Mouse (Mus musculus) spleen, postnatal 10 days (tissue): ENCODE results near the gene Iqca.

Experiments used
- DNase-seq, 2 experiments: peaks; one replicate each; pipeline ENCODE4 v3.0.0; 2021 to 2022; ENCODE audit warnings: low spot score in 2 of 2

The Iqca gene

DNA sequence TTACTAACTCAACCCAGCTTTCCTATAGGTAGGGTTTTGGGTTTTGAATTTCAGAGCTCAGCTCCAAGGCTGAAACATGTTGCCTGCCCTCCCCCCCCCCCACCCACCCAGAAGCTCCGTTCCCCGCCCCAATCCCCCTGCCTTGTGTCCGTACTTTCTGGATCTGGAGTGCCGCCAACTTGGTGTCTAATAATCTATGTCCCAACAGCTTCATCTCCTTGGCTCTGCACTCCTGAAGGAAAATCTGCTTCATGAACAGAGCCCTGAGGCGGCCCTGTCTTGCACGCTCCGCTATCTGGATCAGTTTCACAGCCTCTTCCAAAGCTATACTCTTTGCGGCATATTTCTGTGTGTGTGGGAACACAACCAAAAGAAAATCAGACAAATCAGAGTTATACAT lies 13.5 kb downstream of the Iqca start:
- no peak for DNase-seq

DNA sequence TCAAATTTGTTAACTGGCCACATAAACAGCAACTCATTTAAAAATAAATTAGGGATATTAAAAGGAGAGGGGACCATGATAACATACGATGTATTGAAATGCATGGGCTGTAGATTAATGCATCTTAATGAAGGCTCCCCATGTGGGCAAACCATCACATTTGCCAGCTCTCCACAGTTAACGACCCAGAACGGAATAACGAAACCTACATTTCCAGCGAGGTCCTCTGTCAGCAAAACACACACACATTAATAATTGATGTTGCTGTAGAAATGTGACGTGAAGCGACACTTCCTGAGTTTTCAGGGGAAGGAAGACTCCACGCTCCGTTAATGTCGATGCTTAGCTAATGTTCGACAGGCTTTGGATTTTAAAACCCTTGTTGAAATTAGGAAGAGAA lies 20.8 kb downstream of the Iqca start:
- DNase-seq, result no peak

DNA sequence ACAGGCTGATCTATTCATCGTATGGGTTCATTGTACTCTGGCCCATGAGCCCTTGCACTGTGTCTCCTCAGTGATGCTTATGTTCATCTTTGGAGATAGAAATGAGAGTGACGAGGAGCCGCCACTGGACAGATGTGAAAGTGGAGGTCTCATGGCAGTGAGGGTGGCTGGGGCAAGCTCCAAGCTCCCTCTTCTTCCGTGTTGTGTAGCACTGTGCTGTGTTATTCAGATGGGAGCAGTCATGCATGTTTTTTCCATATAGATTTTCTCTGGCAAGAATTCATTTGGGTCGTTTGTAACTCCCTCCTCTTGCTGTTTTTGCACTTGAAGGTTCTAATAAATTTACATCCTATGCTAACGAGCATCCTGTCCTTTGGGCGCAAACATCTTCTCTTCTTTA lies 21.2 kb downstream of the Iqca start:
- DNase-seq, result no peak

GRCm38 (mm10) chr1:90124561-90124960 lies 28.6 kb downstream of the Iqca start:
- DNase-seq, result no peak

- no peak for DNase-seq
Observed at GRCm38 (mm10) chr1:90120706-90121105, 32.5 kb downstream of the Iqca start.

DNA sequence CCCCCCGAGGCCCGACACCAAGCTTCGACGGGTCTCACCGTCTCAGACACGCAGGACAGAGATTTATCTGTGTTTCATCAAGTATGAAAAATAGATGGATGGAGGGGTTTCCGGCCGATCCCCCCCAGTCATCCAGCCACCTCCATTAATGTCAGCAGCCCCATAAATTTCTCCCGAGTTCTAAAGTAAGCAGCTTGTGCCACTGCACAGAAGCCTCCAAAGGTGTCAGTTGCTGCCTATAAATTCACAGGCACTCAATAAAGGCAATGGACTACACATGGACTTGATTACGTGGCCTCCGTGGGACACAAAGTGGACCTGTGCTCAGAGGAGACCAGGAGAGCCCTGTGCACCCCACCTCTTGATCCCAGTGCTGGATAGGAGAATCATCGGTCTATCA lies 34.0 kb downstream of the Iqca start:
- DNase-seq, result no peak

DNA sequence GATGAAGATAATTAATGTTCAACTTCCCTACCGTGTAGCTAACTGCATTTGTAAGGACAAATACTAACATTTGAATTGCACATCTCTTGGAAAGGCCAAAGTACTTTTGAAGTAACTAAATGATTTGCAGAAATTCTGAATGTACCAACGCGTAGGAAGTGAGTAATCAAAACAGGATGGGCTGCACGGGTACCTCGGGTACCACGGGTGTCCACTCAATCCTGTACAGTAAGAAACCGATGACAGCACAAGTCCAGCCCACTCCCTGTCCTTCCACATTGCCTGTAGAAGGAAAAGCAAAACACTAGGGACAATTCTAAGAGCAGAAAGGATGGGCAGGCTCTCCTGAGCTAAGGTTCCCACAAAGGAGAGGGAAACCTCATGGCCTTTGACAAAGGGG lies 36.0 kb downstream of the Iqca start:
- DNase-seq, result no peak

GRCm38 (mm10) chr1:90114586-90114985 lies 38.6 kb downstream of the Iqca start:
- DNase-seq, result no peak

GRCm38 (mm10) chr1:90113655-90114244 lies 39.5 kb downstream of the Iqca start:
- no peak for DNase-seq

- DNase-seq, result no peak
Observed at GRCm38 (mm10) chr1:90112669-90113068, 40.5 kb downstream of the Iqca start.

GRCm38 (mm10) chr1:90111198-90111839 lies 41.9 kb downstream of the Iqca start:
- DNase-seq, result no peak

- no peak for DNase-seq
Observed at GRCm38 (mm10) chr1:90103896-90104487, 49.2 kb downstream of the Iqca start.

DNA sequence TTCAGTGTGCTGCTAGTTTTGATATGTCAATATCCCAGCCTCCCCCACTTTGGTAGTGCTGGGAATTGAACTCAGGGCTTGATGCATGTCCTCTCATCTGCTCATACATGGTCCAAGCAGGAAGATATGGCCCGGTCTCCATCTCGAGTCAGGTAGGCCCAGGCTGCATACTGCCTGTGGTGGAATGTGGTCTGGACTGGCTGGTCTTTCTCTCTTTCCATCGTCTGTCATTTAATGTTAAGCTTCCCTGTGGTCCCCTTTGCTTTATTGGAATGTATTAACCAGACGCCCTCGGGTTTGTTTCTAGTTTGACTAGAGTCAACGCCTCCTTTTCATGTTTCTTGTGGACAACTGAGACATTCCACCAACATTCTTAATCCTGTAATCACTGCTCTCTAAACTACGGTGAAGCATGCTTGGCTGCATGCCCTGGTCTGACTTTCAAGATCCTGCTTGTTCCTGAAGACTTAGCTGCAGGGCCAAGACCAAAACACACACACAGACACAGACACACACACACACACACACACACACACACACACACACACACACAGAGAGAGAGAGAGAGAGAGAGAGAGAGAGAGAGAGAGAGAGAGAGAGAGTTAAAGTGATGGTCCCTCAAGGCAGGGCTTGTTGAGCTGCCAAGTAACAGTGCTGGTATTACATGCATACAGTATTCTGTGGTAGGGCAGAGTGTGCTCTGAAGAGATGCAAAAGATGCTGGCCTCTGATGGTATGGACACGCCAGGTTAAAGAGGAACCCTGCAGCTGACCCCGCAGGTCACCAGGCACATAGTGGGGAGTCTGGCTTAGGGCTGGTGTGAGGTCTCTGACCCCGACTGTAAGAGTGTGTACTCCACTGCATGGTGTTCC lies 52.6 kb downstream of the Iqca start:
- no peak for DNase-seq

DNA sequence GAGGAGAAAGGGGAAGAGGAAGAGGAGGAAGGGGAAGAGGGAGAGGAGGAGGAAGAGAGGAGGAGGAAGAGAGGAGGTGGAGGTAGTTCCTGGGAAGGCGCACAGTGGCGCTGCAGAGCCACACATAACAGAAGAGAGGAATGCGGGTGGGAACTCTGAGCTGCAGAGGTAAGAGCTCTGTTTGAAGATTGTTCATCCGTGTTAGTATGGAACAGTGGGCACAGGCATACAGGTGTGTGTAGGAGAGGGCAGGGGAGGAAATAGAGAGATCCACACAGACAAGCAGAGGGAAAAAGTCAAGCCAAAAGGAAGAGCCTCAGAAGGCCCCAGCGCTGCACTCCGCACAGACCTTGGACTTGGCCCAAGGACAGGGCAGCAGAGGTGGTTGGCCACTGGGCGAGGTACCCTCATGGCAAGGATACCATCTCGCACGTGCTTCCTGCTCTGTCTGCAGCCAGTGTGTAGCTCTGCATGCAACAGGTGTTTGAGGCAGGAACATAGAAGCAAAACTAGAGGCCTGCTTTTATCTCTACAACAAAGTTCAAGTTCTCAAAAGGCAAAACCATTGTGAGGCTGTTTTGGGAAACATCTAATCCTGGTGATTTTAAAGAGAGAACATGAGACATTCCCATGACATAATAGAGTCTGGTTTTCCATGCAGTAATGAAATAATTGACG lies 60.2 kb downstream of the Iqca start:
- no peak for DNase-seq

GRCm38 (mm10) chr1:90088192-90088990 lies 64.8 kb downstream of the Iqca start:
- DNase-seq, result no peak

DNA sequence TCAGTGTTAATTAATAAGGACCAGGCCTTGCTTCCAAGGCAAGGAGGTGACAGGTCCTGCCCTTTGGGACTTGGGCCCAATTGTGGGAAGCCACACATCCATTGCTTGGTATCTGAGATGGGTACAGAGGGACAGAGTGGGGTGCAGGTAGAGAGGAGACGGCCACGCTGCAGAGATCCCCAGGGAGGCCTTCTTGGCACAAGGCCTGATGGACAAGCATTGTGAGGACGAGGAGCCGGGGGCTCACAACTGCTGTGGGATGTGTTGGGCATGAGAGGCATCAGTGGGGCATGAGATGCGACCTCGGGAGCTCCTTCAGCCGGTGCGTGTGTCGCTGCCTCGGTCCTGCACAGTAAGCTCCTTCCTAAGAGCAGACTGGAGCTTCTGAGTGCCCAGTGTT lies 66.7 kb downstream of the Iqca start:
- no peak for DNase-seq

DNA sequence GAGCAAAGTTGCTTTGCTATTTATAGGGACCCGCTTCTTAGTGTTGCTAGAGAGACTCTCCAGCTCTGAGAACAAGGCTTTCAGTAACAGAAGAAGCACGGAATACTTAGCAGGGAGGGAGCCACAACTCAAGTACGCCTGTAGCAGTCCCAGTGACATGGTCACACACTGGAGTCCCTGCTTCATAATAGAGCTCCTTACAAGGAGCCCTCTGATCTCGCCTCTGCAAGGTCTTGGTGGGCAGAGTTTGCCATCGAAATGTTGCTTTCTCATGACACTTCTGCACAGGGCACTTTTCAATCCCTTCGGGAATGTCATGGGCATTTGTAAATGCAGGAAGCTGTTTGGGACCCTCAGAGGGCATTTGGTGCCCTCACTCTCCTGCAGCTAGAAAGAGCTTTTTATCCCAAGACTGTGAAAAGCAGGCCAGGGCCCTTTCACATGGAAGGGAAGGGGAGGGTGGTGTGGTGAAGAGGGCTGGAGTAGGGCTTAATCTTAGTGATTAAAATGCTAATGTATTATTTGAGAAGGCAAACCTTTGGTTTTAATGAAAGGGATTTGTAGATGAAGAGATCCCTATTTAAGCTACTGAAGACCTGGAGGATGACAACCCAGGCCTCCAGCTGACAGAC lies 67.6 kb downstream of the Iqca start:
- no peak for DNase-seq

DNA sequence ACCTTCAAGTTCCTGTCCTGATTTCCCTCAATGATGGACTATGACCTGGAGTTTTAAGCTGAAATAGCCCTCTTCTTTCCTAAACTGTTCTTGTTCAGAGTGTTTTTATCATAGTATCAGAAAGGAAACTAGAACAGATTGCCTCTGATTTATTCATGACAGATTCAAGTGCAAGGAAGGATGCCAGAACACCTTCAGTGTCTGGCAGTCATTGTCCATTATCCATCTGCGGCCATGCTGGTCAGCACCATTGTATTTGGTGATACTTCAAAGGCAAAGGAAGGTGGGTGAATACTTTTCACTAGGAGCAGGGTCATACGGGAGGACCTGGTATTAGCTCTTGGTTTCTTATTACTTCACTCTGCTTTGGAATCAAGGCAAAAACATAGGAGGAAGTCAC lies 76.9 kb downstream of the Iqca start:
- no peak for DNase-seq

- no peak for DNase-seq
Observed at GRCm38 (mm10) chr1:90074779-90075178, 78.4 kb downstream of the Iqca start.

DNA sequence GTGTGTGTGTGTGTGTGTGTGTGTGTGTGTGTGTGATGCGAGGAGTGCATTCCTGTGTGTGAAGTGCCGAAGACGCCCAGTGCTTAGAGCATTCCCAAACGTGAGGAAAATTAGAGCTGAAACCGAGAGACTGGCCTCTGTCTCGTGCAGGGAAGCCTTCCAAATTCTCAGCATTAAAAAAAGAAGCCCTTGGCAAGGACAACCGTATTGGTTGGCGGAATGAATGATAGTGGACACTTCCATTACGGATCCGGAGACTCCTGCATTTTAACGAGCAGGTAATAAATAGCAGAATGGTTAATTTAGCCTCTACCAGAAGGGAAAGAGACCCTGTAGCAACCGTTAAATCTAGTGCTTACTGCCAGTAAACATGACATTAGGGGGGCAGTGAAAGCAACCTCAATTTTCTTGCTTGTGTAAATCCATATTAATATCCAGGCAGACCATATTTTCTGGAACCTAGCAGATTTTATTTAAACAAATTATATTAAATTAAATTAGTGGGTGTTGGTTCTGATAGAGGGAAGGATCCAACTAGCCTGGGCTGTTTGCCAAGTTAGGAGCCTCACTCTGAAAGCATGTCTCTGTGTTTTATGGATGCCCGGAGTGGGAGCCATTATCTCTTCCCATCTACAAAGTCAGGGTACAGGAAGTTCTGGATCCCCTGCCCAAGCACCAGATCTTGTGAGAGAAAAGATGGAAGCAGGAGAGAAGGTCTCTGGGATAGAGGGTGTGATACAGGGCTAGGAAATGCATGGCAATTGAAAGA lies 81.2 kb downstream of the Iqca start:
- no peak for DNase-seq
